ENCODE assay signal across 29 mouse cellular contexts in genomic region chr8:44766111-44766873, GRCm38 (mm10).
DNase-seq lines count a peak whose midpoint lies in the region; ATAC-seq and TF ChIP-seq lines count a peak whose summit lies in the region.
"Had no signal": no experiment of that assay in that cellular context is flagged by ENCODE, and none has a peak within 500 bp of the region (broad histone marks: within the 10 kb centered on the region; RNA-seq: fewer than 3 reads in every experiment).

No protein-coding gene starts in this region.

- TF ChIP-seq POLR2A in kidney, adult 2 months (IDR thresholded peaks at IDR 0.05; ENCODE audit: low read depth, low read length), result no peak

- whole genome bisulfite sequencing in intestine, postnatal 0 days, result 64% methylated on average over 12 of the region's 12 CpGs
- WGBS in intestine, embryonic 16.5 days, result 60% methylated on average over 12 of the region's 12 CpGs
- WGBS in kidney, adult 2 months, result 32% methylated on average over 12 of the region's 12 CpGs
- 54% methylated on average over 12 of the region's 12 CpGs for WGBS in neural tube, embryonic 15.5 days

- H3K9me3 ChIP-seq in intestine, postnatal 0 days (ENCODE audit: control insufficient read depth), result no peaks in the 10 kb centered on the region
- H3K9me3 ChIP-seq in intestine, embryonic 16.5 days (ENCODE audit: control insufficient read depth, low read length), result no peaks in the 10 kb centered on the region
- no peaks in the 10 kb centered on the region for H3K9me3 ChIP-seq in neural tube, embryonic 15.5 days (replicated peaks)
- H3K9me3 ChIP-seq: forebrain, embryonic 13.5 days; heart, embryonic 13.5 days; hindbrain, embryonic 10.5 days; intestine, embryonic 15.5 days; liver, embryonic 15.5 days; neural tube, embryonic 12.5 days had no signal

- peak; percentile 6 for DNase-seq in adrenal gland, adult 2 months
- no peak for DNase-seq in adrenal gland, adult 18-20 months (ENCODE audit: low spot score in 2 of 2)
- DNase-seq in kidney, postnatal 4 days, result peak; percentile 5 to 19
- no peak for DNase-seq in kidney, adult 2 months
- no peak for DNase-seq in neural tube, embryonic 10.5 days (ENCODE audit: extremely low spot score, low spot score)
- DNase-seq: cerebellum, adult 2 months; cerebellum, postnatal 36 days; gastrocnemius, postnatal 10 days; layer of hippocampus, postnatal 36 days; left cerebral cortex, postnatal 4 days; liver; lung, postnatal 10 days; right cerebral cortex, postnatal 4 days; thymus, adult 18-20 months; thymus, postnatal 25 days had no signal

- no peak overlapping the region for H3K4me3 ChIP-seq in intestine, postnatal 0 days (ENCODE audit: low read depth, low read length)
- H3K4me3 ChIP-seq in intestine, embryonic 16.5 days (ENCODE audit: low read length), result no peak overlapping the region
- H3K4me3 ChIP-seq in kidney, adult 2 months (ENCODE audit: insufficient read depth, low read depth, low read length), result no peak overlapping the region
- H3K4me3 ChIP-seq in neural tube, embryonic 15.5 days (replicated peaks), result no peak overlapping the region
- H3K4me3 ChIP-seq: forebrain, embryonic 13.5 days; heart, embryonic 13.5 days; hindbrain, embryonic 10.5 days; intestine, embryonic 15.5 days; liver, embryonic 15.5 days; neural tube, embryonic 12.5 days had no signal

- no peaks in the 10 kb centered on the region for H3K4me1 ChIP-seq in intestine, postnatal 0 days (replicated peaks; ENCODE audit: control insufficient read depth, insufficient read depth, low read length)
- H3K4me1 ChIP-seq in intestine, embryonic 16.5 days (ENCODE audit: control insufficient read depth, insufficient read depth, low read length), result peaks cover 3% of the 10 kb centered on the region; the same call in 1 of the 2 replicates
- H3K4me1 ChIP-seq in kidney, adult 2 months (ENCODE audit: control insufficient read depth, insufficient read depth, low read length), result no peaks in the 10 kb centered on the region
- H3K4me1 ChIP-seq in neural tube, embryonic 15.5 days, result no peaks in the 10 kb centered on the region
- H3K4me1 ChIP-seq: forebrain, embryonic 13.5 days; heart, embryonic 13.5 days; hindbrain, embryonic 10.5 days; intestine, embryonic 15.5 days; liver, embryonic 15.5 days; neural tube, embryonic 12.5 days had no signal

- H3K27ac ChIP-seq in intestine, postnatal 0 days (ENCODE audit: low read depth, low read length), result no peak overlapping the region
- no peak overlapping the region for H3K27ac ChIP-seq in intestine, embryonic 16.5 days (ENCODE audit: low read length)
- H3K27ac ChIP-seq in kidney, adult 2 months (ENCODE audit: insufficient read depth, low read depth, low read length), result no peak overlapping the region
- H3K27ac ChIP-seq in neural tube, embryonic 15.5 days (replicated peaks), result no peak overlapping the region
- H3K27ac ChIP-seq: forebrain, embryonic 13.5 days; heart, embryonic 13.5 days; hindbrain, embryonic 10.5 days; hindbrain, postnatal 0 days; intestine, embryonic 15.5 days; liver, embryonic 15.5 days; neural tube, embryonic 12.5 days; stomach, postnatal 0 days had no signal

- H3K9ac ChIP-seq in intestine, postnatal 0 days (ENCODE audit: low read depth, low read length), result no peak overlapping the region
- no peak overlapping the region for H3K9ac ChIP-seq in intestine, embryonic 16.5 days (ENCODE audit: low read depth, low read length)
- no peak overlapping the region for H3K9ac ChIP-seq in neural tube, embryonic 15.5 days (replicated peaks)
- H3K9ac ChIP-seq: forebrain, embryonic 13.5 days; heart, embryonic 13.5 days; intestine, embryonic 15.5 days; liver, embryonic 15.5 days; neural tube, embryonic 12.5 days had no signal

- TF ChIP-seq CTCF in intestine, postnatal 0 days (IDR thresholded peaks at IDR 0.05; ENCODE audit: low read depth), result no peak
- no peak for TF ChIP-seq CTCF in kidney, adult 2 months (conservative IDR thresholded peaks at IDR 0.05; ENCODE audit: insufficient read depth, insufficient read length, low read depth, low read length)

- peak; percentile 43; the same call in 1 of the 2 replicates for ATAC-seq in intestine, postnatal 0 days
- ATAC-seq in intestine, embryonic 16.5 days, result no peak
- ATAC-seq in neural tube, embryonic 15.5 days (ENCODE audit: low FRiP score), result 0 out of 2 replicates have a peak, but pooled peaks have one; percentile 17
- ATAC-seq: forebrain, embryonic 13.5 days; hindbrain, postnatal 0 days; midbrain, embryonic 16.5 days had no signal

- H3K36me3 ChIP-seq in intestine, postnatal 0 days (ENCODE audit: control insufficient read depth, insufficient read depth), result no peaks in the 10 kb centered on the region
- no peaks in the 10 kb centered on the region for H3K36me3 ChIP-seq in intestine, embryonic 16.5 days (ENCODE audit: control insufficient read depth, insufficient read depth, low read length)
- no peaks in the 10 kb centered on the region for H3K36me3 ChIP-seq in kidney, adult 2 months (ENCODE audit: control insufficient read depth, insufficient read depth, low read length)
- no peaks in the 10 kb centered on the region for H3K36me3 ChIP-seq in neural tube, embryonic 15.5 days
- H3K36me3 ChIP-seq: G1E; heart, embryonic 13.5 days; hindbrain, embryonic 10.5 days; intestine, embryonic 15.5 days; liver, embryonic 15.5 days; neural tube, embryonic 12.5 days had no signal

- no peaks in the 10 kb centered on the region for H3K27me3 ChIP-seq in intestine, postnatal 0 days (replicated peaks; ENCODE audit: control insufficient read depth, insufficient read depth, low read length)
- no peaks in the 10 kb centered on the region for H3K27me3 ChIP-seq in intestine, embryonic 16.5 days (replicated peaks; ENCODE audit: control insufficient read depth, insufficient read depth, low read length)
- H3K27me3 ChIP-seq in kidney, adult 2 months (replicated peaks; ENCODE audit: control insufficient read depth, insufficient read depth, low read length), result no peaks in the 10 kb centered on the region
- no peaks in the 10 kb centered on the region for H3K27me3 ChIP-seq in neural tube, embryonic 15.5 days (replicated peaks)
- H3K27me3 ChIP-seq: forebrain, embryonic 13.5 days; heart, embryonic 13.5 days; intestine, embryonic 15.5 days; liver, embryonic 15.5 days; neural tube, embryonic 12.5 days had no signal

- no peak overlapping the region for H3K4me2 ChIP-seq in intestine, postnatal 0 days (replicated peaks; ENCODE audit: low read depth)
- H3K4me2 ChIP-seq in intestine, embryonic 16.5 days (ENCODE audit: low read depth, low read length), result no peak overlapping the region
- no peak overlapping the region for H3K4me2 ChIP-seq in neural tube, embryonic 15.5 days
- H3K4me2 ChIP-seq: forebrain, embryonic 13.5 days; heart, embryonic 13.5 days; intestine, embryonic 15.5 days; liver, embryonic 15.5 days; midbrain, embryonic 11.5 days; neural tube, embryonic 12.5 days had no signal

Comparison
In these comparisons a context has a peak if more than half of its experiments do, and no peak if none do; other contexts are left out.
1. DNase-seq: peak in adrenal gland, adult 2 months (single experiment) and kidney, postnatal 4 days (2 of 2); none in adrenal gland, adult 18-20 months (0 of 2), kidney, adult 2 months (single experiment) and neural tube, embryonic 10.5 days (single experiment).